Mouse (Mus musculus): ENCODE measurements around the gene Rorc. TPM values are rescaled to one million over a fixed set of nuclear protein-coding genes. Genes with fewer than 3 reads are reported as not detected.

The Rorc gene
- 0.14 TPM in 1 of 2 replicates, not detected in the other for polyA plus RNA-seq (2016; fragmentation: Nextera tagmentation; extraction: Ambion mirVana)

- Histone ChIP-seq H3K4me3 (peak within 1 kb of the TSS; percentile 39), H3K36me3 (no peaks in the 10 kb centered on the region), H3K27me3 (ENCODE audit: low read depth, poor library complexity, severe bottlenecking) (peaks cover 44% of the 10 kb centered on the region), H3K9me3 (replicated peaks) (no peaks in the 10 kb centered on the region), H3K27ac (replicated peaks) (peak within 1 kb of the TSS; percentile 58), H3K4me1 (peaks cover 32% of the 10 kb centered on the region)
- 11% methylated on average over 5 of the region's 5 CpGs for WGBS
- DNase-seq (ENCODE audit: low spot score) = no peak
These were observed at the start of gene Rorc for GRCm38 (mm10) chr3:94372641-94373040. Gene Rorc (plus strand): TSS chr3:94372794.

GRCm38 (mm10) chr3:94328681-94329080 is 43.9 kb upstream of the Rorc start:
- no peak for DNase-seq (ENCODE audit: low spot score)
- no peaks in the 10 kb centered on the region for H3K4me1 ChIP-seq
- WGBS = 61% methylated on average over 3 of the region's 3 CpGs
- no peaks in the 10 kb centered on the region for H3K36me3 ChIP-seq
- no peaks in the 10 kb centered on the region for H3K27me3 ChIP-seq (ENCODE audit: low read depth, poor library complexity, severe bottlenecking)
- H3K4me3 ChIP-seq = no peak overlapping the region
- H3K9me3 ChIP-seq (replicated peaks) = no peaks in the 10 kb centered on the region
- H3K27ac ChIP-seq (replicated peaks) = no peak overlapping the region

DNA sequence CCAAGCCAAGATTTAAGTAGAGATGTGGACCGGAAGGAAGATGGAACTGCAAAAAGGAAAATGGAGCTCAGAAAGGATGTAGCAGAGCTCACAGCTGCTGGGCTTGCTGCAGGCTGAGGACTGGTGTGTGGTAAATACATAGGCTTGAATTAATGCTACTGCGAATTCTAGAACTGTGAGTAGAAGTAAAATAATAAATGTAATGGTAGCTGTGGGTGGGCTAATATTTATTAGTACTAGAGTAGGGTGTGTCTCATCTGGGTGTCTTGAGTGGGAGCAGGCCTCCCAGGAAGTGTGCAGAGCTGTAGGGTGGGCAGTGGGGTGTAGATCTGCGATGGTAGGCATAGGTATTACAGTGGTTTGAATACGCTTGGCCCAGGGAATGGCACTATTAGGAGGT is 38.2 kb upstream of the Rorc start:
- no peak for DNase-seq (ENCODE audit: low spot score)
- H3K27me3 ChIP-seq (ENCODE audit: low read depth, poor library complexity, severe bottlenecking) = no peaks in the 10 kb centered on the region
- no peaks in the 10 kb centered on the region for H3K9me3 ChIP-seq (replicated peaks)
- H3K4me3 ChIP-seq = no peak overlapping the region
- H3K36me3 ChIP-seq = no peaks in the 10 kb centered on the region
- 87% methylated on average over 4 of the region's 4 CpGs for WGBS
- no peak overlapping the region for H3K27ac ChIP-seq (replicated peaks)
- no peaks in the 10 kb centered on the region for H3K4me1 ChIP-seq

DNA sequence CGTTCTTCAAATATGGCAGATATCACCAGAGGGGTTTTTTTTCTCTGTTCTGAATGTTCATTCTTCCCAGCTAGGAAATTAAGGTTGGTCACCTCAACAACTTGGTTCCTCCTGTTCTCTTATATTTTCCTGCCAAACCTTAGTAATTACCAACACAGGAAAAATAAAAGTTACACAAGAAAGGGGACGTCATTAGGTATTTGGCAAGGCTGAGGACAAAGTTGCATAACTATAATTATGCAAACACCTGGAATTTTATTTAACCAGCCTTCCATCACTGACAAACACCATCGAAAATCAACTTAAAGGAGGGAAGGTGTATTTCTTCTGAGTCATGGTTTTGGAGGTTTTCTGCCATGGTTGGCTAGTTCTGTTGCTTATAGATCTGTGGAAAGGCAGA is 34.1 kb upstream of the Rorc start:
- H3K27ac ChIP-seq (replicated peaks) = no peak overlapping the region
- peaks cover 7% of the 10 kb centered on the region; the same call in 1 of the 2 replicates for H3K4me1 ChIP-seq
- WGBS = 87% methylated on average over 3 of the region's 3 CpGs
- no peak for DNase-seq (ENCODE audit: low spot score)
- no peak overlapping the region for H3K4me3 ChIP-seq
- H3K9me3 ChIP-seq (replicated peaks) = no peaks in the 10 kb centered on the region
- no peaks in the 10 kb centered on the region for H3K36me3 ChIP-seq
- no peaks in the 10 kb centered on the region for H3K27me3 ChIP-seq (ENCODE audit: low read depth, poor library complexity, severe bottlenecking)

DNA sequence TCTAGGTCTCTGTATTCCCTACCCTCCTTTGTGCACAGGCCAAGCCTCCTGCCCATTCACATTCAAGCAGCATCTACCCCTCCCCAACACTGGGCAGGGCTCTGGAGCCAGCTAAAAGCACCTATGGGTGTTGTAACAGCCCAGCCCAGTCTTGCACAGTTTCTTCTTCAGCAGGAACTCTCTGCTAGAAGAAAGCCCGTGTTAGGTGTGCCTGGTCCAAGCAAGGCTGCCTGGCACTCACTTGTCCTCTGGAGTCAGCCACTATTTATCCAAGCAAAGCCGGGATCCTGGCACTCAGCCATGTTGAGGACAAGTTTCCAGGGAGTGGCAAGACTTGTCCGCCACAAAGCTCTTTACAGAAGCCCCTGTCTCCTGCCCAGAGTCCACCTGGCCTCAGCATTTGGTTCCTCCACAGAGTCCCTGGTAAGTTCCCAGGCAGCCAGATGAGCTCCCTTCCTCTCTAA is 30.6 kb upstream of the Rorc start, which contains the start of gene Them5:
Gene Them5 (plus strand): TSS at position 141 of the 464 bp plus-strand sequence.
- Histone ChIP-seq H3K9me3 (replicated peaks) (no peaks in the 10 kb centered on the region), H3K36me3 (no peaks in the 10 kb centered on the region), H3K27me3 (ENCODE audit: low read depth, poor library complexity, severe bottlenecking) (no peaks in the 10 kb centered on the region), H3K4me1 (peaks cover 10% of the 10 kb centered on the region; the same call in 1 of the 2 replicates), H3K27ac (replicated peaks) (0 out of 2 replicates have a peak within 1 kb of the TSS, but pooled peaks have one; percentile 17), H3K4me3 (no peak within 1 kb of the TSS)
- 64% methylated on average over 3 of the region's 3 CpGs for WGBS
- no peak for DNase-seq (ENCODE audit: low spot score)

GRCm38 (mm10) chr3:94342552-94342951 is 30.0 kb upstream of the Rorc start:
- WGBS = 68% methylated on average over 1 of the region's 1 CpGs
- H3K27ac ChIP-seq (replicated peaks) = no peak overlapping the region
- no peak for DNase-seq (ENCODE audit: low spot score)

GRCm38 (mm10) chr3:94344182-94344581 is 28.4 kb upstream of the Rorc start:
- H3K36me3 ChIP-seq = no peaks in the 10 kb centered on the region
- DNase-seq (ENCODE audit: low spot score) = no peak
- H3K4me3 ChIP-seq = no peak overlapping the region
- H3K27me3 ChIP-seq (ENCODE audit: low read depth, poor library complexity, severe bottlenecking) = no peaks in the 10 kb centered on the region
- H3K27ac ChIP-seq (replicated peaks) = 0 out of 2 replicates have a peak overlapping the region, but pooled peaks have one; percentile 20
- no peaks in the 10 kb centered on the region for H3K9me3 ChIP-seq (replicated peaks)
- WGBS = 88% methylated on average over 2 of the region's 2 CpGs
- H3K4me1 ChIP-seq = peaks cover 10% of the 10 kb centered on the region; the same call in 1 of the 2 replicates

More at GRCm38 (mm10) chr3:94342552-94342951, 30.0 kb upstream of the Rorc start:
- no peaks in the 10 kb centered on the region for H3K27me3 ChIP-seq (ENCODE audit: low read depth, poor library complexity, severe bottlenecking)
- H3K4me3 ChIP-seq = no peak overlapping the region
- H3K9me3 ChIP-seq (replicated peaks) = no peaks in the 10 kb centered on the region
- H3K4me1 ChIP-seq = peaks cover 10% of the 10 kb centered on the region; the same call in 1 of the 2 replicates
- H3K36me3 ChIP-seq = no peaks in the 10 kb centered on the region

- no peak for DNase-seq (ENCODE audit: low spot score)
- 69% methylated on average over 3 of the region's 3 CpGs for WGBS
- H3K27me3 ChIP-seq (ENCODE audit: low read depth, poor library complexity, severe bottlenecking) = no peaks in the 10 kb centered on the region
These were observed 27.7 kb upstream of the Rorc start for GRCm38 (mm10) chr3:94344897-94345296.

DNA sequence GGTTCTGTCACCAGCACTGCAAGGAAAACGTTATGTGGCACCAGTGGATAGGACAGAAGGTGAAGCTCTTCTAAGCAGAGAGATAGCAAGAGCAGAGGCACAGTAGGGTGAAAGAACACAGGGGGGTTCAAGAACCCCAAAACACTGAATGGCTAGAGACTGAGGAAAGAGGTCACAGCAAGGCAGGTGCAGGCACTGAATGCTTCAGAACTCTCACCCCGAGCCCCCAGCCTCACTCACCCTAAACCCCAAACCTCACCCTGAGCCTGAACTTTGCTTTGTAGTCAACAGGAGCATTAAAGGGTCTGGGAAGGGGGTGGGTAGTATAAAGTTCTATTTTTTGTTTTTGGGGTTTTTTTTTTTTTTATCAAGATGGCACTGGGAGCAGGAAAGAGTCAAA is 24.4 kb upstream of the Rorc start:
- H3K36me3 ChIP-seq = no peaks in the 10 kb centered on the region
- 0 out of 2 replicates have a peak, but pooled peaks cover 3% of the 10 kb centered on the region for H3K4me1 ChIP-seq
- no peak overlapping the region for H3K27ac ChIP-seq (replicated peaks)
- no peaks in the 10 kb centered on the region for H3K9me3 ChIP-seq (replicated peaks)
- no peak overlapping the region for H3K4me3 ChIP-seq
- no peaks in the 10 kb centered on the region for H3K27me3 ChIP-seq (ENCODE audit: low read depth, poor library complexity, severe bottlenecking)
- WGBS = 85% methylated on average over 2 of the region's 2 CpGs
- DNase-seq (ENCODE audit: low spot score) = no peak

More at GRCm38 (mm10) chr3:94344897-94345296, 27.7 kb upstream of the Rorc start:
- no peak overlapping the region for H3K4me3 ChIP-seq
- no peaks in the 10 kb centered on the region for H3K9me3 ChIP-seq (replicated peaks)
- no peaks in the 10 kb centered on the region for H3K36me3 ChIP-seq
- H3K4me1 ChIP-seq = peaks cover 10% of the 10 kb centered on the region; the same call in 1 of the 2 replicates
- no peak overlapping the region for H3K27ac ChIP-seq (replicated peaks)

DNA sequence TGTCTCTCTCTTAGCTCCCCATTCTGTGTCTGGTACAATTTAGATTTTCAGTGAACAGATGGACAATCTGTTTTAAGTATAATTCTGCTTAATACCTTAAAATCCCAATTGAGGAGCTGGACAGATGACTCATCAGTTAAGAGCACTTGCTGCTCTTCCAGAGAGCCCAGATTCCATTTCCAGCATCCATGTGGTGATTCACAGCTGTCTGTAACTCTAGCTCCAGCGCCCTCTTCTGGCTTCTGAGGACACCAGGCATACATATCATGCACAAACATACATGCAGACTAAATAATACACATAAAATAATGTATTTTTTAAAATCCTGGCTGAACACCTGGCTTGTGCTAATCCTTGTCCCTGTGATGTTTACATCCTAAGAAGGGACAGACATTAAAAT is 11.8 kb upstream of the Rorc start:
- H3K4me3 ChIP-seq = no peak overlapping the region
- H3K4me1 ChIP-seq = peaks cover 23% of the 10 kb centered on the region
- H3K27ac ChIP-seq (replicated peaks) = no peak overlapping the region
- no peaks in the 10 kb centered on the region for H3K36me3 ChIP-seq
- DNase-seq (ENCODE audit: low spot score) = no peak
- H3K27me3 ChIP-seq (ENCODE audit: low read depth, poor library complexity, severe bottlenecking) = peaks cover 46% of the 10 kb centered on the region
- 10% methylated on average over 1 of the region's 1 CpGs for WGBS
- peaks cover 4% of the 10 kb centered on the region; the same call in 1 of the 2 replicates for H3K9me3 ChIP-seq (replicated peaks)

- 26% methylated on average over 7 of the region's 7 CpGs for WGBS
- no peak for DNase-seq (ENCODE audit: low spot score)
- Histone ChIP-seq H3K27me3 (ENCODE audit: low read depth, poor library complexity, severe bottlenecking) (peaks cover 56% of the 10 kb centered on the region), H3K4me1 (peaks cover 23% of the 10 kb centered on the region), H3K27ac (replicated peaks) (peak within 1 kb of the TSS; percentile 86), H3K4me3 (peak within 1 kb of the TSS; percentile 69), H3K36me3 (no peaks in the 10 kb centered on the region), H3K9me3 (replicated peaks) (peaks cover 4% of the 10 kb centered on the region; the same call in 1 of the 2 replicates)
These were observed 10.5 kb upstream of the Rorc start, which contains the start of gene C2cd4d for GRCm38 (mm10) chr3:94362138-94362537. Gene C2cd4d (plus strand): TSS chr3:94362438.

GRCm38 (mm10) chr3:94363291-94364153 is 9.1 kb upstream of the Rorc start:
- Histone ChIP-seq H3K9me3 (replicated peaks) (peaks cover 4% of the 10 kb centered on the region; the same call in 1 of the 2 replicates), H3K4me1 (peaks cover 23% of the 10 kb centered on the region), H3K36me3 (no peaks in the 10 kb centered on the region), H3K27me3 (ENCODE audit: low read depth, poor library complexity, severe bottlenecking) (peaks cover 56% of the 10 kb centered on the region), H3K4me3 (peak overlapping the region; percentile 69), H3K27ac (replicated peaks) (peak overlapping the region; percentile 86)
- peak; percentile 70 for DNase-seq (ENCODE audit: low spot score)
- WGBS = 5% methylated on average over 95 of the region's 97 CpGs

DNA sequence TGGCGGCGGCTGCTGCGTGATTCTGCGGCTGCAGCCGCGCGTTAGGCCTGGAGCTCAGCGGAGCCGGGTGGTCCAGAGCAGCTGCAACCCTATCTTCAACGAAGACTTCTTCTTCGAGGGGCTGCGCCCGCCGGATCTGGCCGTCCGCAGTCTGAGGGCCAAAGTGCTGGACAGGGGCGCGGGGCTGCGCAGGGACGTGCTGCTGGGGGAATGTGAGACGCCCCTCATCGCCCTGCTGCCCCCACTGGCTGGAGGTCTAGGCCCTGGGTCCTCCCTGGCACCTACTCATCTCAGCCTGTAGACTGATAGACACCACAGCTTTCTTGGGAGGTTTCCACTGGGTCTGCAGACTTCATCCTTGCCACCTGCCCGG is 8.5 kb upstream of the Rorc start:
- Histone ChIP-seq H3K27ac (replicated peaks) (peak overlapping the region; percentile 86), H3K36me3 (no peaks in the 10 kb centered on the region), H3K27me3 (ENCODE audit: low read depth, poor library complexity, severe bottlenecking) (peaks cover 56% of the 10 kb centered on the region), H3K4me1 (peaks cover 23% of the 10 kb centered on the region), H3K9me3 (replicated peaks) (peaks cover 4% of the 10 kb centered on the region; the same call in 1 of the 2 replicates), H3K4me3 (peak overlapping the region; percentile 69)
- DNase-seq (ENCODE audit: low spot score) = peak; percentile 62
- 5% methylated on average over 23 of the region's 23 CpGs for WGBS

Measured in midbrain, embryonic 10.5 days (tissue).